Comparison of ENCODE assay signal across 8 mouse cellular contexts in genomic region chr7:30421890-30422435, GRCm38 (mm10). TPM values are rescaled to one million over a fixed set of nuclear protein-coding genes. Genes with fewer than 3 reads are reported as not detected.
DNase-seq lines count a peak whose midpoint lies in the region; ATAC-seq and TF ChIP-seq lines count a peak whose summit lies in the region.

No protein-coding gene starts in this region.

- peak overlapping the region; percentile 58 for H3K4me3 ChIP-seq in embryonic facial prominence, embryonic 12.5 days
- peak overlapping the region; percentile 64 for H3K4me3 ChIP-seq in heart, adult 2 months
- H3K4me3 ChIP-seq in kidney, adult 2 months (ENCODE audit: insufficient read depth, low read depth, low read length) = peak overlapping the region; percentile 70
- H3K4me3 ChIP-seq in limb, embryonic 11.5 days (ENCODE audit: low read depth, low read length) = peak overlapping the region; percentile 46
- H3K4me3 ChIP-seq in midbrain, embryonic 13.5 days (replicated peaks) = peak overlapping the region; percentile 57
- peak overlapping the region; percentile 79 for H3K4me3 ChIP-seq in small intestine, adult 2 months (ENCODE audit: low read depth, low read length)

- DNase-seq in 3134 (ENCODE audit: extremely low read depth, insufficient read length, low spot score) = peak; percentile 89
- peak; percentile 92 for DNase-seq in adrenal gland, postnatal 36 days
- peak; percentile 83 to 90 for DNase-seq in heart, adult 2 months
- DNase-seq in kidney, adult 2 months = peak; percentile 87
- DNase-seq in limb, embryonic 11.5 days (ENCODE audit: low spot score) = peak; percentile 86

- TF ChIP-seq POLR2A in heart, adult 2 months (IDR thresholded peaks at IDR 0.05; ENCODE audit: insufficient read depth, low read depth, low read length) = no peak
- TF ChIP-seq POLR2A in kidney, adult 2 months (IDR thresholded peaks at IDR 0.05; ENCODE audit: low read depth, low read length) = no peak
- no peak for TF ChIP-seq POLR2A in small intestine, adult 2 months (IDR thresholded peaks at IDR 0.05; ENCODE audit: low read depth, low read length)

- 0 out of 2 replicates have a peak, but pooled peaks cover 3% of the 10 kb centered on the region for H3K9me3 ChIP-seq in embryonic facial prominence, embryonic 12.5 days
- no peaks in the 10 kb centered on the region for H3K9me3 ChIP-seq in limb, embryonic 11.5 days (ENCODE audit: control insufficient read depth, low read length)
- peaks cover 5% of the 10 kb centered on the region; the same call in 1 of the 2 replicates for H3K9me3 ChIP-seq in midbrain, embryonic 13.5 days

- intact Hi-C loops in heart, adult 2 months (cut with DNase I) = no loop called here

- peak overlapping the region; percentile 59 for H3K9ac ChIP-seq in embryonic facial prominence, embryonic 12.5 days
- H3K9ac ChIP-seq in heart, adult 2 months (ENCODE audit: low read depth, low read length) = peak overlapping the region; percentile 7
- H3K9ac ChIP-seq in limb, embryonic 11.5 days (ENCODE audit: low read length) = peak overlapping the region; percentile 55
- peak overlapping the region; percentile 76 for H3K9ac ChIP-seq in midbrain, embryonic 13.5 days (replicated peaks)

- H3K4me1 ChIP-seq in embryonic facial prominence, embryonic 12.5 days = peaks cover 12% of the 10 kb centered on the region
- H3K4me1 ChIP-seq in heart, adult 2 months (ENCODE audit: control insufficient read depth, insufficient read depth, low read length) = peaks cover 2% of the 10 kb centered on the region; the same call in 1 of the 2 replicates
- no peaks in the 10 kb centered on the region for H3K4me1 ChIP-seq in kidney, adult 2 months (ENCODE audit: control insufficient read depth, insufficient read depth, low read length)
- H3K4me1 ChIP-seq in limb, embryonic 11.5 days (ENCODE audit: control insufficient read depth, insufficient read depth, low read length) = no peaks in the 10 kb centered on the region; the same call in 1 of the 2 replicates
- peaks cover 20% of the 10 kb centered on the region for H3K4me1 ChIP-seq in midbrain, embryonic 13.5 days (replicated peaks)
- peaks cover 3% of the 10 kb centered on the region; the same call in 1 of the 2 replicates for H3K4me1 ChIP-seq in small intestine, adult 2 months (ENCODE audit: control insufficient read depth, insufficient read depth, insufficient read length, low read length)

- H3K79me2 ChIP-seq in heart, adult 2 months (replicated peaks; ENCODE audit: control insufficient read depth, insufficient read depth, low read length) = no peaks in the 10 kb centered on the region

- ATAC-seq in embryonic facial prominence, embryonic 12.5 days (ENCODE audit: insufficient number of reproducible peaks, insufficient read depth, low FRiP score, low TSS enrichment) = peak; percentile 57; the same call in 1 of the 2 replicates
- ATAC-seq in limb, embryonic 11.5 days (ENCODE audit: insufficient number of reproducible peaks, low FRiP score, low TSS enrichment, low read depth) = peak; percentile 71
- peak; percentile 89 for ATAC-seq in midbrain, embryonic 13.5 days

- H3K4me2 ChIP-seq in embryonic facial prominence, embryonic 12.5 days (replicated peaks) = peak overlapping the region; percentile 91
- peak overlapping the region; percentile 96 for H3K4me2 ChIP-seq in limb, embryonic 11.5 days (ENCODE audit: low read depth, severe bottlenecking)
- peak overlapping the region; percentile 83 for H3K4me2 ChIP-seq in midbrain, embryonic 13.5 days (replicated peaks)

- under 1% methylated on average over 45 of the region's 45 CpGs for WGBS in embryonic facial prominence, embryonic 12.5 days
- under 1% methylated on average over 45 of the region's 45 CpGs for WGBS in heart, adult 2 months
- WGBS in kidney, adult 2 months = under 1% methylated on average over 45 of the region's 45 CpGs
- under 1% methylated on average over 45 of the region's 45 CpGs for WGBS in limb, embryonic 11.5 days
- under 1% methylated on average over 45 of the region's 45 CpGs for WGBS in midbrain, embryonic 13.5 days
- under 1% methylated on average over 45 of the region's 45 CpGs for WGBS in small intestine, adult 2 months

- no peak for TF ChIP-seq CTCF in heart, adult 2 months (IDR thresholded peaks at IDR 0.05)
- TF ChIP-seq CTCF in kidney, adult 2 months (conservative IDR thresholded peaks at IDR 0.05; ENCODE audit: insufficient read depth, insufficient read length, low read depth, low read length) = no peak
- TF ChIP-seq CTCF in small intestine, adult 2 months (IDR thresholded peaks at IDR 0.05; ENCODE audit: extremely low read depth, insufficient read length, insufficient replicate concordance, low read depth, low read length) = no peak

- no peak overlapping the region for H3K27ac ChIP-seq in embryonic facial prominence, embryonic 12.5 days
- peak overlapping the region; percentile 66 for H3K27ac ChIP-seq in heart, adult 2 months
- peak overlapping the region; percentile 49; the same call in 1 of the 2 replicates for H3K27ac ChIP-seq in kidney, adult 2 months (ENCODE audit: insufficient read depth, low read depth, low read length)
- no peak overlapping the region; the same call in 1 of the 2 replicates for H3K27ac ChIP-seq in limb, embryonic 11.5 days (replicated peaks; ENCODE audit: low read depth, low read length)
- H3K27ac ChIP-seq in midbrain, embryonic 13.5 days = no peak overlapping the region
- peak overlapping the region; percentile 84 for H3K27ac ChIP-seq in small intestine, adult 2 months (ENCODE audit: insufficient read depth, low read depth, low read length)

- no peak for TF ChIP-seq EP300 in heart, adult 2 months (IDR thresholded peaks at IDR 0.05; ENCODE audit: insufficient read depth, low read depth, low read length)

- peaks cover 14% of the 10 kb centered on the region for H3K36me3 ChIP-seq in embryonic facial prominence, embryonic 12.5 days
- no peaks in the 10 kb centered on the region for H3K36me3 ChIP-seq in heart, adult 2 months (ENCODE audit: control insufficient read depth, insufficient read depth, low read length)
- no peaks in the 10 kb centered on the region for H3K36me3 ChIP-seq in kidney, adult 2 months (ENCODE audit: control insufficient read depth, insufficient read depth, low read length)
- H3K36me3 ChIP-seq in limb, embryonic 11.5 days (ENCODE audit: control insufficient read depth, insufficient read depth, low read length) = no peaks in the 10 kb centered on the region
- peaks cover 10% of the 10 kb centered on the region; the same call in 1 of the 2 replicates for H3K36me3 ChIP-seq in midbrain, embryonic 13.5 days
- peaks cover 25% of the 10 kb centered on the region for H3K36me3 ChIP-seq in small intestine, adult 2 months (ENCODE audit: control insufficient read depth, insufficient read depth, low read length)

- peaks cover 23% of the 10 kb centered on the region; the same call in 1 of the 2 replicates for H3K27me3 ChIP-seq in embryonic facial prominence, embryonic 12.5 days
- no peaks in the 10 kb centered on the region for H3K27me3 ChIP-seq in heart, adult 2 months (ENCODE audit: control insufficient read depth, insufficient read depth, low read length)
- no peaks in the 10 kb centered on the region for H3K27me3 ChIP-seq in kidney, adult 2 months (replicated peaks; ENCODE audit: control insufficient read depth, insufficient read depth, low read length)
- H3K27me3 ChIP-seq in limb, embryonic 11.5 days (ENCODE audit: control insufficient read depth, insufficient read depth, low read length) = peaks cover 20% of the 10 kb centered on the region
- peaks cover 17% of the 10 kb centered on the region for H3K27me3 ChIP-seq in midbrain, embryonic 13.5 days
- no peaks in the 10 kb centered on the region for H3K27me3 ChIP-seq in small intestine, adult 2 months (ENCODE audit: control insufficient read depth, insufficient read depth, low read length)

RNA-seq across cellular contexts. Expression of gene Nfkbid, which starts 0.4 kb away (rescaled TPM):
- 1 to 10 TPM in 1 of 2 experiments, under 1 TPM in 1; 0.89 to 1.0 TPM for total RNA-seq in adrenal gland, postnatal 36 days (2021)
- polyA plus RNA-seq in embryonic facial prominence, embryonic 12.5 days (2016; fragmentation: Nextera tagmentation; extraction: Ambion mirVana) = 2.1 and 2.9 TPM in 2 replicates
- total RNA-seq in heart, adult 2 months (2021) = under 1 TPM; 0.47 to 0.66 TPM
- polyA plus RNA-seq in heart, adult 2 months (2012; rRNA removed) = 0.94 and 1.3 TPM in 2 replicates
- 1.8 and 3.1 TPM in 2 replicates for polyA plus RNA-seq in kidney, adult 2 months (2012; rRNA removed)
- polyA plus RNA-seq in limb, embryonic 11.5 days (2014; fragmentation: Nextera tagmentation; extraction: Ambion mirVana) = 0.96 and 1.4 TPM in 2 replicates
- 1.2 and 1.3 TPM in 2 replicates for polyA plus RNA-seq in midbrain, embryonic 13.5 days (2015; fragmentation: Nextera tagmentation; extraction: Ambion mirVana)
- 5.0 and 9.2 TPM in 2 replicates for polyA plus RNA-seq in small intestine, adult 2 months (2012; rRNA removed)

RNA-seq across cellular contexts. Expression of gene Hcst, which starts 2.3 kb away (rescaled TPM):
- total RNA-seq in adrenal gland, postnatal 36 days (2021) = 1 to 10 TPM; 1.8 to 2.0 TPM
- polyA plus RNA-seq in embryonic facial prominence, embryonic 12.5 days (2016; fragmentation: Nextera tagmentation; extraction: Ambion mirVana) = 0.70 and 0.98 TPM in 2 replicates
- total RNA-seq in heart, adult 2 months (2021) = under 1 TPM in 1 of 2 experiments, not detected in 1; 0.59 TPM
- 4.8 TPM in 1 of 2 replicates, not detected in the other for polyA plus RNA-seq in heart, adult 2 months (2012; rRNA removed)
- 3.7 and 12.0 TPM in 2 replicates for polyA plus RNA-seq in kidney, adult 2 months (2012; rRNA removed)
- 0.39 TPM in 1 of 2 replicates, not detected in the other for polyA plus RNA-seq in limb, embryonic 11.5 days (2014; fragmentation: Nextera tagmentation; extraction: Ambion mirVana)
- polyA plus RNA-seq in midbrain, embryonic 13.5 days (2015; fragmentation: Nextera tagmentation; extraction: Ambion mirVana) = 0.54 TPM in 1 of 2 replicates, not detected in the other
- polyA plus RNA-seq in small intestine, adult 2 months (2012; rRNA removed) = 33.7 and 56.1 TPM in 2 replicates

RNA-seq across cellular contexts. Expression of gene Tyrobp, which starts 8.4 kb away (rescaled TPM):
- total RNA-seq in adrenal gland, postnatal 36 days (2021) = 10 to 100 TPM; 22.5 to 35.7 TPM
- 16.7 and 18.7 TPM in 2 replicates for polyA plus RNA-seq in embryonic facial prominence, embryonic 12.5 days (2016; fragmentation: Nextera tagmentation; extraction: Ambion mirVana)
- 10 to 100 TPM; 20.1 to 23.6 TPM for total RNA-seq in heart, adult 2 months (2021)
- 62.7 and 65.5 TPM in 2 replicates for polyA plus RNA-seq in heart, adult 2 months (2012; rRNA removed)
- 51.3 and 83.0 TPM in 2 replicates for polyA plus RNA-seq in kidney, adult 2 months (2012; rRNA removed)
- 8.4 and 12.6 TPM in 2 replicates for polyA plus RNA-seq in limb, embryonic 11.5 days (2014; fragmentation: Nextera tagmentation; extraction: Ambion mirVana)
- polyA plus RNA-seq in midbrain, embryonic 13.5 days (2015; fragmentation: Nextera tagmentation; extraction: Ambion mirVana) = 21.0 and 23.8 TPM in 2 replicates
- 101 and 135 TPM in 2 replicates for polyA plus RNA-seq in small intestine, adult 2 months (2012; rRNA removed)

RNA-seq across cellular contexts. Expression of gene Aplp1, which starts 23.4 kb away (rescaled TPM):
- 10 to 100 TPM; 23.5 to 28.6 TPM for total RNA-seq in adrenal gland, postnatal 36 days (2021)
- 66.5 and 74.7 TPM in 2 replicates for polyA plus RNA-seq in embryonic facial prominence, embryonic 12.5 days (2016; fragmentation: Nextera tagmentation; extraction: Ambion mirVana)
- total RNA-seq in heart, adult 2 months (2021) = 1 to 10 TPM; 3.2 to 3.5 TPM
- 3.6 and 6.2 TPM in 2 replicates for polyA plus RNA-seq in heart, adult 2 months (2012; rRNA removed)
- polyA plus RNA-seq in kidney, adult 2 months (2012; rRNA removed) = 13.0 and 14.2 TPM in 2 replicates
- 16.6 and 18.0 TPM in 2 replicates for polyA plus RNA-seq in limb, embryonic 11.5 days (2014; fragmentation: Nextera tagmentation; extraction: Ambion mirVana)
- 521 and 559 TPM in 2 replicates for polyA plus RNA-seq in midbrain, embryonic 13.5 days (2015; fragmentation: Nextera tagmentation; extraction: Ambion mirVana)
- polyA plus RNA-seq in small intestine, adult 2 months (2012; rRNA removed) = 32.1 and 193 TPM in 2 replicates

RNA-seq across cellular contexts. Expression of gene Kirrel2, which starts 35.5 kb away (rescaled TPM):
- not detected for total RNA-seq in adrenal gland, postnatal 36 days (2021)
- 0.46 and 0.52 TPM in 2 replicates for polyA plus RNA-seq in embryonic facial prominence, embryonic 12.5 days (2016; fragmentation: Nextera tagmentation; extraction: Ambion mirVana)
- total RNA-seq in heart, adult 2 months (2021) = not detected
- polyA plus RNA-seq in heart, adult 2 months (2012; rRNA removed) = not detected in 2 replicates
- 0.30 and 0.33 TPM in 2 replicates for polyA plus RNA-seq in kidney, adult 2 months (2012; rRNA removed)
- polyA plus RNA-seq in limb, embryonic 11.5 days (2014; fragmentation: Nextera tagmentation; extraction: Ambion mirVana) = 0.13 TPM in 1 of 2 replicates, not detected in the other
- 3.1 and 3.6 TPM in 2 replicates for polyA plus RNA-seq in midbrain, embryonic 13.5 days (2015; fragmentation: Nextera tagmentation; extraction: Ambion mirVana)
- 0.18 and 0.27 TPM in 2 replicates for polyA plus RNA-seq in small intestine, adult 2 months (2012; rRNA removed)

Comparison
In these comparisons a context has a peak if more than half of its experiments do, and no peak if none do; other contexts are left out.
1. H3K27ac ChIP-seq: peak in heart, adult 2 months (single experiment), kidney, adult 2 months (single experiment) and small intestine, adult 2 months (single experiment); none in embryonic facial prominence, embryonic 12.5 days (single experiment), limb, embryonic 11.5 days (single experiment) and midbrain, embryonic 13.5 days (single experiment).
2. H3K9ac ChIP-seq: peak in every context shown above with its lines; median percentile 76 in midbrain, embryonic 13.5 days; 59 in embryonic facial prominence, embryonic 12.5 days; 55 in limb, embryonic 11.5 days; 7 in heart, adult 2 months.
3. Peak in every context shown above with its lines, with median percentiles within 50 percentile points of each other: DNase-seq, ATAC-seq, H3K4me2 ChIP-seq and H3K4me3 ChIP-seq.